Mouse (Mus musculus) spleen, adult 2 months (tissue): ENCODE measurements at regions not wholly inside any gene's neighbourhood (a gene's known extent, or its start where the extent isn't known, plus 50 kb on each side); places are given as distances from the start of the nearest gene placed in this dataset.

Source experiments
- CTCF ChIP-seq: fragments of 200-500 bp; IDR thresholded peaks from 2 replicates; pipeline ENCODE4 v1.5.1; 2011; ENCODE audit warnings: mild to moderate bottlenecking, inconsistent platforms; ENCODE audit not compliant: insufficient read depth, insufficient read length, insufficient replicate concordance; ENCODE audit errors: extremely low read depth
- POLR2A ChIP-seq: fragments of 200-500 bp; IDR thresholded peaks from 2 replicates; pipeline ENCODE4 v1.6.1; 2011; ENCODE audit warnings: low read depth, low read length, inconsistent platforms

DNA sequence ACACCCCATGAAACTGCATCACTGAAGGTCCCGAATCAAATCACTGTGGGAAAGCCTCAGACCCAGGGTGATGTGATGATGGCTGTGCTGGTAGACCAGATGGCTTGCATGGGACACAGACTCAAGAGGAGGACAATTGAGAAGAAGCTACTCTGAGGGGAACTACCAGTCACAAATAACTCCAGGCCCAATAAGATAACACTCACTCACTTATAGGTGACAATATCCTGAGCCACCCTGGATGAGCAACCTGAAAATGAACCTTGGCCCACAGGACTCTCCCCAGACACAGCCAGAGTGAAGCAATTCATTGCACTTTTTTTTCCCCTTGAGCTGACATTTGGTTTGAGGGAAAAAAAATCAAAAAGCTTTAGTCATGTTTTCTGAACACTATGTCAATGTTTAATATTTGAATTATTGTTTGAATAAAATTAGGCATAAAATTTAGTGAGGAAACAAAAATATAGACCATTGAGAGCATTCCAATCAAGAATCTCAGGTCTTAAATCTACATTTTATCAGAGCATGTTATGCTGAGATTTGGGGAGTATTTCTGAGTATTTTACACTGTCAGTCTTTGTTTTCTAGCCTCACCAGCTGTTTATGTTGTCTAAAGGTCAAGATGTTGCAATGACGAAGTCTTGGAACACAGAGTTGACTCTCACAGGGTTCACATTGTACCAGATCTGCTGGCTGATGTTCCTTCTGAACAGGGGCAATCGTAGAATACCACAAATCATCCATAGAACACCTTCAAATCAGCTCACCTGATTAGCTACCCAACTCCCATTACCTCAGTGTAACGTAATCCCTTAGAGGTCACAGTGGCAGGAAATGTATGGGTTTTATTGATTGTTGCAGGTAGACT lies 67.9 kb upstream of the Gm6993 start:
- no peak for TF ChIP-seq CTCF
- TF ChIP-seq POLR2A: no peak
